Mouse (Mus musculus) heart, postnatal 0 days (tissue): ENCODE measurements around the gene Bcar3. TPM values are rescaled to one million over a fixed set of nuclear protein-coding genes. Genes with fewer than 3 reads are reported as not detected.

Source experiments
- ATAC-seq: fragments of 200-750 bp; cut with Nextera tagmentation; 2 replicates; pipeline ENCODE4 v1.8.0; 2017; ENCODE audit warnings: low read depth, moderate number of reproducible peaks, moderate library complexity; ENCODE audit not compliant: insufficient read depth
- DNase-seq: peaks from one replicate; pipeline ENCODE4 v3.0.0-alpha.2; 2016; ENCODE audit warnings: low spot score
- H3K27ac ChIP-seq: fragments of 300-500 bp; sonication (generic); 2 replicates; pipeline ENCODE4 v1.5.1; 2014; ENCODE audit warnings: low read depth, mild to moderate bottlenecking
- H3K27me3 ChIP-seq: fragments of 300-500 bp; sonication (generic); 2 replicates; pipeline ENCODE4 v1.6.1; 2014; ENCODE audit warnings: low read length, mixed read lengths; ENCODE audit not compliant: control insufficient read depth, insufficient read depth
- H3K36me3 ChIP-seq: fragments of 300-500 bp; sonication (generic); replicated peaks from 2 replicates; pipeline ENCODE4 v1.6.1; 2014; ENCODE audit warnings: low read length, mixed read lengths; ENCODE audit not compliant: control insufficient read depth, insufficient read depth
- H3K4me1 ChIP-seq: fragments of 300-500 bp; sonication (generic); 2 replicates; pipeline ENCODE4 v1.6.1; 2014; ENCODE audit warnings: antibody characterized with exemption; ENCODE audit not compliant: control insufficient read depth, insufficient read depth
- H3K4me2 ChIP-seq: fragments of 300-500 bp; sonication (generic); 2 replicates; pipeline ENCODE4 v1.6.1; 2014; ENCODE audit warnings: low read depth, mild to moderate bottlenecking, low read length, moderate library complexity
- H3K4me3 ChIP-seq: fragments of 300-500 bp; sonication (generic); 2 replicates; pipeline ENCODE4 v1.5.1; 2014; ENCODE audit warnings: low read depth, low read length
- H3K9ac ChIP-seq: fragments of 300-500 bp; sonication (generic); replicated peaks from 2 replicates; pipeline ENCODE4 v1.6.1; 2014; ENCODE audit warnings: low read depth, low read length, mixed read lengths
- H3K9me3 ChIP-seq: fragments of 300-500 bp; sonication (generic); replicated peaks from 2 replicates; pipeline ENCODE4 v1.6.1; 2016; ENCODE audit warnings: low read length; ENCODE audit not compliant: control insufficient read depth
- CTCF ChIP-seq: IDR thresholded peaks from 2 replicates; pipeline ENCODE4 v1.5.1; 2016; ENCODE audit warnings: antibody characterized with exemption, control low read depth, low read depth
- EP300 ChIP-seq: IDR thresholded peaks from 2 replicates; pipeline ENCODE4 v1.6.1; 2016; ENCODE audit warnings: antibody characterized with exemption, low read depth
- WGBS: fragments of 180-500 bp; shearing (Covaris S2); extraction: QIAGEN DNeasy Blood & Tissue Kit; methylation state at CpG from one replicate; pipeline ENCODE4 v1.1.7; 2014; 5-methylcytosine and 5-hydroxymethylcytosine counted together
- polyA plus RNA-seq: library from polyadenylated mRNA; unstranded; fragments of >200 nt; fragmentation: Nextera tagmentation; extraction: Ambion mirVana; gene quantifications from 2 replicates; pipeline ENCODE4 v1.2.1, GENCODE M21; 2015
- total RNA-seq: library from RNA; depleted of rRNA; stranded (reverse); fragments of >200 nt; gene quantifications from 2 replicates; pipeline ENCODE4 v1.2.3, GENCODE M21; 2014; ENCODE audit warnings: low replicate concordance

Bcar3 gene
- total and polyA plus RNA-seq, 2 experiments from 2014 or later, result 3.3 to 38.6 TPM

GRCm38 (mm10) chr3:122460848-122461511 lies 167.0 kb downstream of the Bcar3 start:
- no peak overlapping the region for H3K9ac ChIP-seq
- no peak overlapping the region for H3K27ac ChIP-seq
- H3K4me1 ChIP-seq, result 0 out of 2 replicates have a peak, but pooled peaks cover 10% of the 10 kb centered on the region
- no peak for TF ChIP-seq CTCF
- TF ChIP-seq EP300, result no peak
- H3K36me3 ChIP-seq, result no peaks in the 10 kb centered on the region
- ATAC-seq, result no peak
- no peak overlapping the region for H3K4me2 ChIP-seq
- H3K4me3 ChIP-seq, result no peak overlapping the region
- no peaks in the 10 kb centered on the region for H3K9me3 ChIP-seq
- WGBS, result 59% methylated on average over 8 of the region's 8 CpGs
- no peak for DNase-seq
- peaks cover 31% of the 10 kb centered on the region for H3K27me3 ChIP-seq

GRCm38 (mm10) chr3:122461512-122461881 lies 167.6 kb downstream of the Bcar3 start:
- Histone ChIP-seq H3K27me3 (peaks cover 34% of the 10 kb centered on the region), H3K9ac (no peak overlapping the region), H3K4me2 (no peak overlapping the region), H3K4me1 (0 out of 2 replicates have a peak, but pooled peaks cover 10% of the 10 kb centered on the region), H3K4me3 (no peak overlapping the region), H3K9me3 (no peaks in the 10 kb centered on the region), H3K36me3 (no peaks in the 10 kb centered on the region), H3K27ac (no peak overlapping the region)
- no peak for DNase-seq
- no peak for TF ChIP-seq EP300
- TF ChIP-seq CTCF, result no peak
- 82% methylated on average over 11 of the region's 11 CpGs for whole genome bisulfite sequencing
- ATAC-seq, result no peak

- peaks cover 39% of the 10 kb centered on the region for H3K27me3 ChIP-seq
- no peak for ATAC-seq
Observed at GRCm38 (mm10) chr3:122461932-122462871, 168.3 kb downstream of the Bcar3 start.

GRCm38 (mm10) chr3:122463166-122463565 lies 169.2 kb downstream of the Bcar3 start:
- H3K4me2 ChIP-seq, result no peak overlapping the region
- H3K9ac ChIP-seq, result no peak overlapping the region
- no peak overlapping the region for H3K4me3 ChIP-seq
- 0 out of 2 replicates have a peak, but pooled peaks cover 10% of the 10 kb centered on the region for H3K4me1 ChIP-seq
- ATAC-seq (no peak), DNase-seq (no peak)
- H3K36me3 ChIP-seq, result no peaks in the 10 kb centered on the region
- TF ChIP-seq CTCF, result no peak
- TF ChIP-seq EP300, result no peak
- H3K27ac ChIP-seq, result no peak overlapping the region
- WGBS, result 81% methylated on average over 9 of the region's 9 CpGs
- H3K27me3 ChIP-seq, result peaks cover 42% of the 10 kb centered on the region
- no peaks in the 10 kb centered on the region for H3K9me3 ChIP-seq

More at GRCm38 (mm10) chr3:122461932-122462871, 168.3 kb downstream of the Bcar3 start:
- H3K9me3 ChIP-seq, result no peaks in the 10 kb centered on the region
- no peak overlapping the region for H3K4me3 ChIP-seq
- H3K27ac ChIP-seq, result no peak overlapping the region
- H3K4me2 ChIP-seq, result no peak overlapping the region
- TF ChIP-seq CTCF, result peak; percentile 4; the same call in 1 of the 2 replicates
- TF ChIP-seq EP300, result no peak
- H3K36me3 ChIP-seq, result no peaks in the 10 kb centered on the region
- 58% methylated on average over 18 of the region's 18 CpGs for WGBS
- DNase-seq, result no peak
- H3K9ac ChIP-seq, result no peak overlapping the region
- 0 out of 2 replicates have a peak, but pooled peaks cover 10% of the 10 kb centered on the region for H3K4me1 ChIP-seq

- 0 out of 2 replicates have a peak, but pooled peaks cover 14% of the 10 kb centered on the region for H3K4me1 ChIP-seq
Observed at GRCm38 (mm10) chr3:122466100-122466730, 172.3 kb downstream of the Bcar3 start.

More at GRCm38 (mm10) chr3:122466100-122466730, 172.3 kb downstream of the Bcar3 start:
- Histone ChIP-seq H3K4me2 (no peak overlapping the region), H3K9ac (no peak overlapping the region), H3K36me3 (no peaks in the 10 kb centered on the region), H3K4me3 (no peak overlapping the region), H3K27ac (no peak overlapping the region), H3K27me3 (peaks cover 48% of the 10 kb centered on the region), H3K9me3 (no peaks in the 10 kb centered on the region)
- WGBS, result 39% methylated on average over 9 of the region's 9 CpGs
- ATAC-seq (peak; percentile 49; the same call in 1 of the 2 replicates), DNase-seq (peak; percentile 78)
- peak; percentile 93 for TF ChIP-seq CTCF
- no peak for TF ChIP-seq EP300
